Mouse (Mus musculus): ENCODE results near the gene Txndc12.

- no peak for TF ChIP-seq CTCF (IDR thresholded peaks at IDR 0.05; ENCODE audit: low read depth, low read length)
- no peak for TF ChIP-seq POLR2A (IDR thresholded peaks at IDR 0.05; ENCODE audit: borderline replicate concordance, low read depth, low read length)
These were observed 49.4 kb downstream of the Txndc12 start for GRCm38 (mm10) chr4:108883815-108884214.
